In the genomic region with DNA sequence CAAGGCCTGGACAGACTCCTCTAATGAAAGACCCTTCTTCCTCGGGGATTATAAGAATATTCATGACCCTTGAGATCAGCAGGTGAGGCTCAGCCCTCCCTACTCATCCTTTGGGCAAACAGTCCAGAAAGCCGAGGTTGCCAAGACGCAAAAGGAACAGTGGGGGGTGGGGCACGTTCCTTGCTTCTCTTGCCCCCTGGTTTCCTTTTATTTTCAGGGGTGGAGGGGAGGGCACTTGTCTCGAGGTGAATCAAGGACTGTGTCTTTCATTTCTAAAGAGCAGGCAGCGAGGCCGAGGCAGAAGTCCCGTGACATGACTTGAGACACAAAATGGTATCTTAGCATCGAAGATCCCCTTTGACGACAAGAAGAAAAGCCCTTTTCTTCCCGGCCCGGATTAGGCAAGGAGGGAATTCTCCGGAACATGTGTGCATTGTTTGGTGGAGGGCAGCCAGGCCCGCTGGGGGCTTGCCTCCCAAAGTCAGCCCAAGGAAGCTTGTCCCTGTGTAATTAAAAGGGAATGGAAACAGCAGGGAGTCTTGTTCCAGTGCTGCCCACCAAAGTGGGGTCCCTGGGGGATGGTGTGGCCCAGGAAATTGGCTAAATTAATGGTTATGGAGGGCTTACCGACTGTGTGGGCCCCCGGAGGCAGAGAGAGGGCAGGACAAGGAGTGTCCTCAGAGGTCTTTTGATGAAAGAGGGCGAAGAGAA, we compare ENCODE assay signal across 12 mouse cellular contexts.
DNase-seq lines count a peak whose midpoint lies in the region; ATAC-seq and TF ChIP-seq lines count a peak whose summit lies in the region.
"Had no signal": no experiment of that assay in that cellular context is flagged by ENCODE, and none has a peak within 500 bp of the region (broad histone marks: within the 10 kb centered on the region; RNA-seq: fewer than 3 reads in every experiment).

No protein-coding gene starts in this region.

- DNase-seq in embryo, embryonic 10.5 days (ENCODE audit: low spot score), result peak; percentile 73
- DNase-seq in hindbrain, embryonic 10.5 days (ENCODE audit: low spot score), result peak; percentile 59
- no peak for DNase-seq in adrenal gland, postnatal 36 days
- DNase-seq in kidney, adult 2 months, result no peak
- DNase-seq in kidney, postnatal 36 days, result no peak
- no peak for DNase-seq in kidney, adult 8-10 months
- DNase-seq: cerebellum, adult 18-20 months; kidney, adult 11 months; lung, embryonic 14.5 days; thymus, adult 18-20 months had no signal

- H3K27ac ChIP-seq in ES-Bruce4 (ENCODE audit: insufficient read depth, low read length), result peak overlapping the region; percentile 59
- peak overlapping the region; percentile 78 for H3K27ac ChIP-seq in hindbrain, embryonic 10.5 days
- H3K27ac ChIP-seq in midbrain, embryonic 12.5 days (replicated peaks), result peak overlapping the region; percentile 40; the same call in 1 of the 2 replicates
- no peak overlapping the region for H3K27ac ChIP-seq in kidney, adult 2 months (ENCODE audit: insufficient read depth, low read depth, low read length)

- peaks cover 14% of the 10 kb centered on the region for H3K4me1 ChIP-seq in ES-Bruce4 (ENCODE audit: control insufficient read depth, insufficient read depth, low read length)
- H3K4me1 ChIP-seq in hindbrain, embryonic 10.5 days (replicated peaks), result peaks cover 29% of the 10 kb centered on the region
- H3K4me1 ChIP-seq in midbrain, embryonic 12.5 days, result peaks cover 15% of the 10 kb centered on the region
- no peaks in the 10 kb centered on the region for H3K4me1 ChIP-seq in kidney, adult 2 months (ENCODE audit: control insufficient read depth, insufficient read depth, low read length)

- WGBS in hindbrain, embryonic 10.5 days, result 3% methylated on average over 17 of the region's 17 CpGs
- WGBS in midbrain, embryonic 12.5 days, result 2% methylated on average over 17 of the region's 17 CpGs
- 51% methylated on average over 17 of the region's 17 CpGs for WGBS in kidney, adult 2 months

- H3K9ac ChIP-seq in ES-Bruce4 (ENCODE audit: low read depth, poor library complexity, severe bottlenecking), result peak overlapping the region; percentile 37; the same call in 1 of the 2 replicates
- H3K9ac ChIP-seq in midbrain, embryonic 12.5 days (replicated peaks), result no peak overlapping the region
- H3K9ac ChIP-seq: lung, embryonic 14.5 days had no signal

- peak overlapping the region; percentile 35 for H3K4me2 ChIP-seq in midbrain, embryonic 12.5 days (replicated peaks)
- H3K4me2 ChIP-seq: lung, embryonic 14.5 days had no signal

- no peak overlapping the region for H3K4me3 ChIP-seq in ES-Bruce4 (ENCODE audit: low read depth, low read length)
- H3K4me3 ChIP-seq in hindbrain, embryonic 10.5 days, result peak overlapping the region; percentile 16
- H3K4me3 ChIP-seq in midbrain, embryonic 12.5 days, result no peak overlapping the region
- H3K4me3 ChIP-seq in kidney, adult 2 months (ENCODE audit: insufficient read depth, low read depth, low read length), result no peak overlapping the region

- no peak for TF ChIP-seq CTCF in ES-Bruce4 (IDR thresholded peaks at IDR 0.05; ENCODE audit: low read depth, low read length)
- TF ChIP-seq CTCF in kidney, adult 2 months (conservative IDR thresholded peaks at IDR 0.05; ENCODE audit: insufficient read depth, insufficient read length, low read depth, low read length), result no peak

- no peak for TF ChIP-seq POLR2A in ES-Bruce4 (IDR thresholded peaks at IDR 0.05; ENCODE audit: insufficient read depth, low read length)
- no peak for TF ChIP-seq POLR2A in kidney, adult 2 months (IDR thresholded peaks at IDR 0.05; ENCODE audit: low read depth, low read length)

- peak; percentile 59 for TF ChIP-seq EP300 in ES-Bruce4 (IDR thresholded peaks at IDR 0.05; ENCODE audit: insufficient read depth, low read depth, low read length)

- no peaks in the 10 kb centered on the region for H3K36me3 ChIP-seq in ES-Bruce4 (ENCODE audit: control insufficient read depth, insufficient read depth, low read length, poor library complexity, severe bottlenecking)
- no peaks in the 10 kb centered on the region for H3K36me3 ChIP-seq in hindbrain, embryonic 10.5 days
- no peaks in the 10 kb centered on the region for H3K36me3 ChIP-seq in midbrain, embryonic 12.5 days
- H3K36me3 ChIP-seq in kidney, adult 2 months (ENCODE audit: control insufficient read depth, insufficient read depth, low read length), result no peaks in the 10 kb centered on the region

- H3K9me3 ChIP-seq in ES-Bruce4 (replicated peaks; ENCODE audit: control insufficient read depth, insufficient read depth, low read length, poor library complexity, severe bottlenecking), result no peaks in the 10 kb centered on the region
- H3K9me3 ChIP-seq in hindbrain, embryonic 10.5 days, result no peaks in the 10 kb centered on the region
- no peaks in the 10 kb centered on the region for H3K9me3 ChIP-seq in midbrain, embryonic 12.5 days

- peak; percentile 82 for ATAC-seq in midbrain, embryonic 12.5 days (ENCODE audit: low FRiP score, low read depth)

- no peaks in the 10 kb centered on the region for H3K27me3 ChIP-seq in ES-Bruce4 (ENCODE audit: control insufficient read depth, insufficient read depth, low read length, poor library complexity, severe bottlenecking)
- H3K27me3 ChIP-seq in hindbrain, embryonic 10.5 days (ENCODE audit: insufficient read depth, poor library complexity, severe bottlenecking), result peaks cover 97% of the 10 kb centered on the region
- peaks cover 88% of the 10 kb centered on the region for H3K27me3 ChIP-seq in midbrain, embryonic 12.5 days
- H3K27me3 ChIP-seq in kidney, adult 2 months (replicated peaks; ENCODE audit: control insufficient read depth, insufficient read depth, low read length), result no peaks in the 10 kb centered on the region

Comparison
In these comparisons a context has a peak if more than half of its experiments do, and no peak if none do; other contexts are left out.
1. DNase-seq: peak in embryo, embryonic 10.5 days (single experiment) and hindbrain, embryonic 10.5 days (single experiment); none in adrenal gland, postnatal 36 days (0 of 2), kidney, adult 2 months (single experiment), kidney, postnatal 36 days (0 of 2) and kidney, adult 8-10 months (0 of 2).